Mouse (Mus musculus) macrophage (primary cell): ENCODE results near the gene Trp53bp1. TPM values are rescaled to one million over a fixed set of nuclear protein-coding genes. Genes with fewer than 3 reads are reported as not detected.
A peak's percentile ranks its signal among the peaks of the same experiment; 100 is the strongest.

Experiments used
- H3K27ac ChIP-seq: fragments of 350-480 bp; formaldehyde crosslinking; 2 replicates; pipeline ENCODE4 v1.9.0; 2021
- H3K36me3 ChIP-seq: fragments of 350-480 bp; formaldehyde crosslinking; 2 replicates; pipeline ENCODE4 v1.9.0; 2021; ENCODE audit errors: inconsistent target
- H3K4me3 ChIP-seq: fragments of 350-480 bp; formaldehyde crosslinking; 2 replicates; pipeline ENCODE4 v1.9.0; 2021; ENCODE audit errors: inconsistent target
- H3K79me2 ChIP-seq: fragments of 350-480 bp; formaldehyde crosslinking; 2 replicates; pipeline ENCODE4 v1.9.0; 2021; ENCODE audit errors: inconsistent target
- WGBS: methylation state at CpG from one replicate; pipeline ENCODE4 v1.1.7; 2026; ENCODE audit warnings: inconsistent platforms; ENCODE audit not compliant: missing documents; 5-methylcytosine and 5-hydroxymethylcytosine counted together
- polyA plus RNA-seq: library from polyadenylated mRNA; stranded (reverse); fragments of 250-400 nt; gene quantifications from 3 replicates; pipeline ENCODE4 v1.2.4, GENCODE M21; 2018; ENCODE audit warnings: inconsistent platforms

The Trp53bp1 gene
- polyA plus RNA-seq, 1 experiment from 2014 or later = 10.5 TPM

GRCm38 (mm10) chr2:121206541-121206940 is 64.7 kb downstream of the Trp53bp1 start:
- H3K27ac ChIP-seq = no peak overlapping the region
- H3K4me3 ChIP-seq = no peak overlapping the region
- 97% methylated on average over 3 of the region's 3 CpGs for WGBS
- H3K79me2 ChIP-seq = no peaks in the 10 kb centered on the region
- peaks cover 62% of the 10 kb centered on the region; the same call in 1 of the 2 replicates for H3K36me3 ChIP-seq

DNA sequence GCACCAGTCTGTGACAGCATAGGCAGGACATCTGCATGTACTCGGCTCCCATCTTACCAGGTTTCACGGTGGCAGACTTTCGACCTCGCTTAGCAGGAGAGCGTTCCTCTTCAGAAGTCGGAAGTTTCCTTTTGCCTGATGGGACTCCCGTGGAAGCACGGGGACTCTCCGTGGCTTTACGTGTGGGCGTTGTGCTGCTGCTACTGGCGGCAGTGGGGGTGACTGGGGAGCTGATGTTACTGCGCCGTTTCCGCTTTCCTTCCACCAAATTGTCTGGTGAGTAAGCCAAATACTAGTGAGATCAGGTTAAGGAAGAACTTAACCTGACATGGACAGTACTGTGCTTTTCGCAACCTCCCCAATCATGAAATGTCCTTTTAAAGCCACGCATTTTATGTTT is 66.9 kb downstream of the Trp53bp1 start:
- H3K36me3 ChIP-seq = peaks cover 65% of the 10 kb centered on the region

DNA sequence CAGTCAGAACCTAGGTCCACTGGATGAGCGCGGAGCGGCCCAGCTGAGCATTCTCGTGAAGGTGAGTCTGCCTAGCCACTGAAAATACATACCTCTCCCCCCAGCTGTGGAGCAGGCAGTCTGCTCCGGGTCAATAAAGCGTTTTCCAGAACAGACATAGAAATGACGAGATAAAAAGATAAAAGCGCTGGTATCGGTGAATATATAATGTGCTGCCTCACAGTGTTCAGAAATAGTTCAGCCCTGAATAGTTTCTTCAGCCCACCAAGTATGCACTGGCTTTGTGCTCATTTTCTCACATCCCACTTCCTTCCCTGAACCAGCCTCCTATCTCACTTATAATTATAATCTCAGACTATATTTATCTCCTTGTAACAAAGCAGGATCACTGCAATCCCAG is 75.7 kb downstream of the Trp53bp1 start:
- H3K27ac ChIP-seq = no peak overlapping the region
- no peaks in the 10 kb centered on the region for H3K79me2 ChIP-seq
- peaks cover 95% of the 10 kb centered on the region for H3K36me3 ChIP-seq
- no peak overlapping the region for H3K4me3 ChIP-seq
- WGBS = 97% methylated on average over 9 of the region's 9 CpGs

More for the DNA sequence above, 66.9 kb downstream of the Trp53bp1 start:
- no peaks in the 10 kb centered on the region for H3K79me2 ChIP-seq
- no peak overlapping the region for H3K4me3 ChIP-seq
- WGBS = 94% methylated on average over 17 of the region's 17 CpGs
- H3K27ac ChIP-seq = no peak overlapping the region

DNA sequence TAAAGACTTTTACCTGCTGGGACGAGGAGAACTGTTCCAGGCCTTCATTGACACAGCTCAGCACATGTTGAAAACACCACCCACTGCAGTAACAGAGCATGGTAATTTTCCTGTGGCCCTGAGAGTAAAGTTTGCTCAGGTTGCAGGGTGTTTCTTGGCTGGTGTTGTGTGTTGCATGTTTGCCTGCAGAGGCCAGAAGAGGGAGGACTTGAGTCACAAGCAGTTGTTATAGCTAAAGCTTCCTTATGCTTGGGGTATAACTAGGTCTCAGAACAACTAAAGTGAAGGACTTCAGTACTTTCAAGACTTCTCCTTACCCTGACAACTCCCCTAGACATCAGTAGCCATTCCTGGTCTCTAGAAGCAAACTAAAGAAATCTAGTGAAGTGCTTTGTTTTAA is 82.7 kb downstream of the Trp53bp1 start:
- Histone ChIP-seq H3K36me3 (peaks cover 98% of the 10 kb centered on the region), H3K4me3 (no peak overlapping the region), H3K79me2 (no peaks in the 10 kb centered on the region), H3K27ac (no peak overlapping the region)
- 100% methylated on average over 1 of the region's 1 CpGs for WGBS

GRCm38 (mm10) chr2:121184142-121184541 is 87.1 kb downstream of the Trp53bp1 start:
- Histone ChIP-seq H3K27ac (no peak overlapping the region), H3K79me2 (peaks cover 23% of the 10 kb centered on the region), H3K36me3 (peaks cover 63% of the 10 kb centered on the region), H3K4me3 (no peak overlapping the region)
- whole genome bisulfite sequencing = 100% methylated on average over 7 of the region's 7 CpGs

GRCm38 (mm10) chr2:121183431-121183830 is 87.8 kb downstream of the Trp53bp1 start:
- Histone ChIP-seq H3K79me2 (peaks cover 23% of the 10 kb centered on the region), H3K27ac (no peak overlapping the region), H3K36me3 (peaks cover 56% of the 10 kb centered on the region), H3K4me3 (no peak overlapping the region)
- 89% methylated on average over 5 of the region's 5 CpGs for whole genome bisulfite sequencing

- Histone ChIP-seq H3K27ac (peak overlapping the region; percentile 78), H3K79me2 (peaks cover 31% of the 10 kb centered on the region), H3K36me3 (peaks cover 31% of the 10 kb centered on the region), H3K4me3 (no peak overlapping the region)
- WGBS = 51% methylated on average over 3 of the region's 3 CpGs
These were observed 92.3 kb downstream of the Trp53bp1 start for GRCm38 (mm10) chr2:121178828-121179479.

GRCm38 (mm10) chr2:121170980-121171742 is 100.0 kb downstream of the Trp53bp1 start, which contains the start of gene Zscan29:
Gene Zscan29 (minus strand): TSS chr2:121171125.
- peak within 1 kb of the TSS; percentile 77 for H3K27ac ChIP-seq
- peaks cover 33% of the 10 kb centered on the region for H3K36me3 ChIP-seq
- peak within 1 kb of the TSS; percentile 77 for H3K4me3 ChIP-seq
- peaks cover 76% of the 10 kb centered on the region for H3K79me2 ChIP-seq
- 1% methylated on average over 66 of the region's 66 CpGs for WGBS

- Histone ChIP-seq H3K79me2 (peaks cover 76% of the 10 kb centered on the region), H3K4me3 (peak within 1 kb of the TSS; percentile 77), H3K27ac (peak within 1 kb of the TSS; percentile 77), H3K36me3 (peaks cover 32% of the 10 kb centered on the region)
- WGBS = 0% methylated on average over 38 of the region's 38 CpGs
These were observed 100.7 kb downstream of the Trp53bp1 start, which contains the start of gene Tubgcp4 for GRCm38 (mm10) chr2:121170481-121170971. Gene Tubgcp4 (plus strand): TSS chr2:121170654.

DNA sequence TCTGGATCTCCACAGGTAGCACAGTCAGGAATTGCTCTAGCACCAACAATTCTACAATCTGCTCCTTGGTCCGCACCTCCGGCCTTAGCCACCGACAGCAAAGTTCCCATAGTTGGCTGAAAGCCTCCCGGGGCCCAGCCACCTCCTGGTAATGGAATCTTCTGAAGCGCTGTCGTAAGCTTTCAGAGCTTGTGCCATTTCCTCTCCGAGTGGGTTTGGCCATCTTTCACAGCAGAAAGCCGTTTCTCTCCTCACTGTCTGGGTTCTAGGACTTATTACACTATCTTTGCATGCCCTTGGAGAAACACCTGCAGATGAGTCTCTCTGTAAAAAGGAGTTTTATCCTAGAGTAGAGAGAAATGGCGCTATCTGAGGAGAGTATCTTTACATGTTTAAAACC is 101.3 kb downstream of the Trp53bp1 start:
- Histone ChIP-seq H3K27ac (peak overlapping the region; percentile 77), H3K4me3 (peak overlapping the region; percentile 77), H3K79me2 (peaks cover 76% of the 10 kb centered on the region), H3K36me3 (peaks cover 31% of the 10 kb centered on the region)
- 4% methylated on average over 9 of the region's 9 CpGs for WGBS

DNA sequence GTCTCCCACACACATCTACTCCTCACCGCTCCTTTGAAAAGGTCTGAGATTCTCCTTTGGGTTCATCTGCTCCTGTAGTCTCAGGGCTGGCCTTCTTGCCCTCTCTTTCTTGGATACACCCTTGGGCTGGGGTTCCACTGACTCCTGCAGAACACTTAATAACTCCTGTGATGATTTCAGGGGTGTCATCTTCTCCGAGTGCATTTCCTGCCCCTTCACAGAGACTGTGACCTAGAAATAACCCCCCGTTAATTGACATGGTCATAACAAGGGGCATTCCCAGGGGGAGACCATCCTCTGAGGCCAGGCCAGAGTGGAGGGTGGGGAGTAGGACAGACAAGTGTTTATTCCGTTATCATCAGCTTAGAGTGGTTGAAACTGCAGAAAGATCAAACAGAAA is 102.0 kb downstream of the Trp53bp1 start:
- 47% methylated on average over 4 of the region's 4 CpGs for WGBS
- Histone ChIP-seq H3K79me2 (peaks cover 70% of the 10 kb centered on the region), H3K4me3 (peak overlapping the region; percentile 77), H3K27ac (peak overlapping the region; percentile 77), H3K36me3 (peaks cover 35% of the 10 kb centered on the region)

- peaks cover 7% of the 10 kb centered on the region for H3K36me3 ChIP-seq
- no peaks in the 10 kb centered on the region for H3K79me2 ChIP-seq
- H3K27ac ChIP-seq = no peak overlapping the region
- WGBS = 88% methylated on average over 3 of the region's 3 CpGs
- no peak overlapping the region for H3K4me3 ChIP-seq
These were observed 118.1 kb downstream of the Trp53bp1 start for GRCm38 (mm10) chr2:121153100-121153499.

DNA sequence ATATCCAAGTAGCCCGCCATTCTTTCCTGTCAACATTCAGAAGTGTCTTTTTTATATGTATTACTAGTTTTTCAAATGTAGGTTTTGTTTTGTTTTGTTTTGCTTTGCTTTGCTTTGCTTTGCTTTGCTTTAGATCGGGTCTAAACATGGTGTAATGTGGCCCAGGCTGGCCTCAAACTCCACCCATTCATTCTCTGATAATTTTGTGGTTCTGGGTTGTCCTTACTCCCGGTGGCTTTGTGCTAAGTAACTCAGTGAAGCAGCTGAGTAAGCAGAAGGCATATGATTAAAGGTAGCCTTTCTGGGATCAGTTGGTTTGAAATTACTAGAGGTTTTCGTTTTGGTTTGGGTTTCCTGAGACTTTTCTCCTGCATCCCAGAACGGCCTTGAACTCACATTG is 121.5 kb downstream of the Trp53bp1 start:
- WGBS = 89% methylated on average over 5 of the region's 5 CpGs

More for the DNA sequence above, 121.5 kb downstream of the Trp53bp1 start:
- peaks cover 15% of the 10 kb centered on the region for H3K36me3 ChIP-seq
- no peak overlapping the region for H3K4me3 ChIP-seq
- H3K27ac ChIP-seq = no peak overlapping the region
- no peaks in the 10 kb centered on the region for H3K79me2 ChIP-seq
